Mouse (Mus musculus) heart, adult 18-20 months (tissue): ENCODE measurements at regions not wholly inside any gene's neighbourhood (a gene's known extent, or its start where the extent isn't known, plus 50 kb on each side); places are given as distances from the start of the nearest gene placed in this dataset.

ENCODE experiments used
- DNase-seq, 2 experiments: peaks; one replicate each; pipeline ENCODE4 v3.0.0; 2021 to 2022; ENCODE audit warnings: mixed read lengths in 1 of 2

GRCm38 (mm10) chr16:22750725-22751287, 60.6 kb downstream of the Crygs start:
- DNase-seq: no peak

DNA sequence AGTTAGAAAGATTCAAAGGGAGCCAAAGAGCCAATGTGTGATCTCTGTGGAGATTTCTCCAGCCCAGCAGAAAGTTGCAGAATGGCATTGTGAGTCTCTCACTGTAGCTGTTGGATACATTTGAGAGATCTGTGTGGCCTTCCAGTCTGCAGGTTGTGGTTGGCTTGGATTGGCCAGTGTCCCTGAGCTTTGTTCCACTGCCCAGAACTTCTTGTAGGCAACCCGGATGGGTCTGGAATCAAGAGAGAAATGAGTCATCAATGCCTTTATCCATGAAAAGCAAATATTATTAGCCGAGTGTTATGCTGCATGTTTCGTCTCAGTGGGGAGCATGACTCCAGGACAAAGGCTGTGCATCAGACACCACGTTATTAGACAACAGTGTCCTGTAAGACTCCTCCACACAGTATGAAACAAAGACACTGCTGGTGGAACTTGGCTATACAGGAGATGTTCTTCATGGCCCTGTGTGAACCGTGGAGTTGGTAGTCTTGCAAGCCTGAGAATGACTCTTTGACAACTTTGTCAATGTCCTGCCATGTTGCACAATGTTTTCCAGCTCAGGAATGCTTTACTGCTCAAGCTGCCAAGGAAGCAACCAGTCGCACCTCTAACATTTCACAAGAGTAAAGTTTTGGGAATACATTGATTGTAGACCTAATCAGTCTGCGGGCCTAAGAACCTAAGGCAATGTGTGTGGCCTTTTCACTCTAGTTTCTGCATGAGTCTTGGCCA, 67.1 kb downstream of the Crygs start:
- no peak for DNase-seq

GRCm38 (mm10) chr16:22743461-22743860, 67.9 kb downstream of the Crygs start:
- DNase-seq: no peak

DNA sequence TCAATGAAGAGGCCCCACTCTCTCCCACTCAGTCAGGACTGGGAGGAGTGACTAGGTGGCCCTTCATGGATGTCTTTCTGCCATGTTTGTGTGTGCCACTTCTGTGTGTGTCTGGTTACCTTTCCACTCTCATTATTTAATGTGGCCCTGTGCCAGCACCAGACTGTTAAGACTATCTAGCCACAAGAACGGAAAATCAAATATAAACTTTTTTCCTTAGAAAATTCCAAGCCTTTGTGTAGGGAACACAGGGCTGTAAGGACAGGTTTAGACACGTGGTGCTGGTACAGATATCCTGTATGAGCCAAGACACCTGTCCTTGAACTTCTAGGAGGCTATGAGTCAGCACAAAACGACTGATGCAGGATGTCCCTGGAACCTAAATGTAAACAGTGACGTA, 69.9 kb downstream of the Crygs start:
- DNase-seq: no peak

DNA sequence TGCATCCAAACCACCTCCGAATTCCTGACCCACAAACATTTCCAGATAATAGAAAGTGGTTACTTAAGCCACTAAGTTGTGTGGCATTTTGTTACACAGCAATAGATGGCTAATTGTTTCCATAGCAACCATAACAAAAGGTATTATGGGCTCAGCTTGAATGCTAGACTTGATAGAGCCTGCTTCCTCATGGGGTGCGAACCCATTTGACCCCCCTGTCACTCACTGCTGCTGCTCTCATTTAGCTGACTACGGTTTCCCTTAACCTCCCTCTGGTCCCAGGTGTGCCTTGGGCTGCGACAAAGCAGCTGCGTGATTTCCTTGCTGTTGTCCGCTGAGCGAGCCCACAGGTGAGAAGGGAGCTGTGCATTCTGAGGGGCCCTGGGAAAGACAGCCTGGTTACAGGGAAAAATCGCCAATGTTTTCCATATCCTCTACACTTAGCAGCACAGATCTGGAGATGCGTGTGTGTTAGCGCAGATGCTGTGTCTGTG, 76.8 kb downstream of the Crygs start:
- DNase-seq: no peak

GRCm38 (mm10) chr16:22733772-22734528, 76.9 kb upstream of the Dgkg start:
- no peak for DNase-seq

DNA sequence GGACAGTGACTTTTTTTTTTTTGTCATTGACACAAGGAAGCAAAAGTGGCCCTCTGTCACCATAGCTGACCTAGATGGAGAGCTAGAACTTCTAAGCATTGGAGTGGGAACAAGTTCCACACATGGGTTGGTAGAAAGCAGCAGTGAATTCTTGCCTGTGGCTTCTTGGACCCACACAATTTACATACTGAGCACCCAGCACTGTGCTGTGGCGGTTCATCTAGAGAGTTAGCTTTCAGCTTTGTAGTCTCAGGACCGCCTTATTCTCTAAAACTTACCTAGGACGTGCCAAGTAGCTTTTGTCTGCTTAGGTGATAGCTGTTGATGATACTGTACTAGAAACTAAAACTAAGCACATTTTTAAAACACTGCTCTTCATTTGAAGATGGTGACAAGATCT, 72.1 kb upstream of the Dgkg start:
- no peak for DNase-seq

GRCm38 (mm10) chr16:22725261-22725660, 68.2 kb upstream of the Dgkg start:
- peak; percentile 43 to 49 for DNase-seq

- DNase-seq: no peak
Measured at GRCm38 (mm10) chr16:22723333-22723732, 66.3 kb upstream of the Dgkg start.

- no peak for DNase-seq
Measured at GRCm38 (mm10) chr16:22719791-22720190, 62.8 kb upstream of the Dgkg start.

DNA sequence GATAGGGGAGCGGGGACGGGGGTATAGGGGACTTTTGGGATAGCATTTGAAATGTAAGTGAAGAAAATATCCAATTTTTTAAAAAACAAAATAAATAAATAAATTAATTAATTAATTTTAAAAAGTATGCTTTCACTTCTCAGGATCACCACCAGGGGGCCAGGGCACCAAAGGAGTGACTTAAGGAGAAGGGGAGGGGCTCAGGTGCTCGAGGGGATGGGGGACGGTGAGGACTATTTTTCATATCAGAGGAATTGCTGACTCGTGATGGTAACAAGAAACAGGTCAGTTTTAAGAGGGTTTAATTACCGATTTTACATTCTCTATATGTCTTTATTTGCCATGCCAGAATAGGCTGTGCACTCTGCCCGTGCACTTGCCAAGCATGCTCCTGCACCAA, 62.3 kb upstream of the Dgkg start:
- DNase-seq: no peak

- no peak for DNase-seq
Measured at GRCm38 (mm10) chr16:22717462-22717861, 60.4 kb upstream of the Dgkg start.

- no peak for DNase-seq
Measured at GRCm38 (mm10) chr16:22716306-22716830, 59.3 kb upstream of the Dgkg start.

DNA sequence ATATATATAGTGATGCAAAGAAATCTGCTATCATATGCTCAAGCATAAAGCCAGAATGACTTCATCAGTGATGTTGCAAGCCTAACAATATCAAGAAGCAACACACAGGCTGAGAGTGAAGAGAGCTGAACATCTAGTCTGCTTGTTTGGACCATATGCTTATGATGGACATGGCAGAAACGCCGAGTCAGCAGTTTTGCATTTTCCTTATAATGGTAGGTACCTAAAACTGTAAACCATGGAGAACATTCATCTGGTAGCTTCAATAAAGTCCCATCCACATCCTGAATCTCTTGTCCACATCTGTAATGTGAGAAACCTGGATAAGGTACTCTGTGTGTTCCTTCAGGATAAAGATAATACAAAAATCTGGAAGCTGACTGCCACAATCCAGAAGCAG, 57.3 kb upstream of the Dgkg start:
- DNase-seq: no peak

- DNase-seq: no peak
Measured at GRCm38 (mm10) chr16:22708768-22709167, 51.7 kb upstream of the Dgkg start.
